Mouse (Mus musculus) intestine, postnatal 0 days (tissue): Measurements from ENCODE around the gene Tlx1. TPM values are rescaled to one million over a fixed set of nuclear protein-coding genes. Genes with fewer than 3 reads are reported as not detected.

Experiments used
- ATAC-seq: fragments of 200-750 bp; cut with Nextera tagmentation; 2 replicates; pipeline ENCODE4 v1.8.0; 2017; ENCODE audit warnings: mild to moderate bottlenecking, moderate TSS enrichment, moderate library complexity
- H3K27ac ChIP-seq: fragments of 300-500 bp; sonication (generic); 2 replicates; pipeline ENCODE4 v1.5.1; 2014; ENCODE audit warnings: mild to moderate bottlenecking, low read depth, low read length, moderate library complexity
- H3K27me3 ChIP-seq: fragments of 300-500 bp; sonication (generic); replicated peaks from 2 replicates; pipeline ENCODE4 v1.6.1; 2014; ENCODE audit warnings: low read length, mixed read lengths; ENCODE audit not compliant: control insufficient read depth, insufficient read depth
- H3K36me3 ChIP-seq: fragments of 300-500 bp; sonication (generic); 2 replicates; pipeline ENCODE4 v1.6.1; 2014; ENCODE audit warnings: mild to moderate bottlenecking, moderate library complexity; ENCODE audit not compliant: control insufficient read depth, insufficient read depth
- H3K4me1 ChIP-seq: fragments of 300-500 bp; sonication (generic); replicated peaks from 2 replicates; pipeline ENCODE4 v1.6.1; 2014; ENCODE audit warnings: antibody characterized with exemption, low read length, mixed read lengths; ENCODE audit not compliant: control insufficient read depth, insufficient read depth
- H3K4me2 ChIP-seq: fragments of 300-500 bp; sonication (generic); replicated peaks from 2 replicates; pipeline ENCODE4 v1.6.1; 2014; ENCODE audit warnings: low read depth, mild to moderate bottlenecking, moderate library complexity
- H3K4me3 ChIP-seq: fragments of 300-500 bp; sonication (generic); 2 replicates; pipeline ENCODE4 v1.5.1; 2014; ENCODE audit warnings: low read depth, low read length
- H3K9ac ChIP-seq: fragments of 300-500 bp; sonication (generic); 2 replicates; pipeline ENCODE4 v1.6.1; 2014; ENCODE audit warnings: mild to moderate bottlenecking, low read depth, low read length
- H3K9me3 ChIP-seq: fragments of 300-500 bp; sonication (generic); 2 replicates; pipeline ENCODE4 v1.6.1; 2016; ENCODE audit warnings: mixed run types; ENCODE audit not compliant: control insufficient read depth
- CTCF ChIP-seq: sonication (generic); IDR thresholded peaks from 2 replicates; pipeline ENCODE4 v1.5.1; 2016; ENCODE audit warnings: low read depth, mild to moderate bottlenecking, control low read depth, antibody characterized with exemption, moderate library complexity
- WGBS: fragments of 180-500 bp; shearing (Covaris S2); extraction: QIAGEN DNeasy Blood & Tissue Kit; methylation state at CpG from one replicate; pipeline ENCODE4 v1.1.7; 2014; 5-methylcytosine and 5-hydroxymethylcytosine counted together
- polyA plus RNA-seq: library from polyadenylated mRNA; unstranded; fragments of >200 nt; fragmentation: Nextera tagmentation; extraction: Ambion mirVana; gene quantifications from 2 replicates; pipeline ENCODE4 v1.2.1, GENCODE M21; 2015

Gene Tlx1
- polyA plus RNA-seq, 1 experiment from 2014 or later, result not detected

GRCm38 (mm10) chr19:45114772-45115171 is 35.7 kb upstream of the Tlx1 start:
- Histone ChIP-seq H3K4me2 (no peak overlapping the region), H3K27me3 (peaks cover 6% of the 10 kb centered on the region; the same call in 1 of the 2 replicates), H3K9me3 (no peaks in the 10 kb centered on the region), H3K36me3 (no peaks in the 10 kb centered on the region), H3K27ac (no peak overlapping the region), H3K9ac (no peak overlapping the region), H3K4me3 (no peak overlapping the region), H3K4me1 (no peaks in the 10 kb centered on the region)
- 54% methylated on average over 3 of the region's 3 CpGs for WGBS
- TF ChIP-seq CTCF, result no peak
- ATAC-seq, result no peak

GRCm38 (mm10) chr19:45116798-45117197 is 33.7 kb upstream of the Tlx1 start:
- 65% methylated on average over 1 of the region's 1 CpGs for WGBS
- H3K4me1 ChIP-seq, result no peaks in the 10 kb centered on the region
- H3K9ac ChIP-seq, result no peak overlapping the region
- no peak for ATAC-seq
- H3K27ac ChIP-seq, result no peak overlapping the region
- H3K36me3 ChIP-seq, result no peaks in the 10 kb centered on the region
- H3K4me2 ChIP-seq, result no peak overlapping the region
- peaks cover 7% of the 10 kb centered on the region; the same call in 1 of the 2 replicates for H3K27me3 ChIP-seq
- peak; percentile 75 for TF ChIP-seq CTCF
- H3K4me3 ChIP-seq, result no peak overlapping the region
- no peaks in the 10 kb centered on the region for H3K9me3 ChIP-seq

GRCm38 (mm10) chr19:45131966-45132628 is 18.4 kb upstream of the Tlx1 start:
- Histone ChIP-seq H3K4me3 (no peak overlapping the region), H3K27me3 (peaks cover 47% of the 10 kb centered on the region), H3K27ac (no peak overlapping the region), H3K9ac (no peak overlapping the region), H3K4me1 (no peaks in the 10 kb centered on the region), H3K9me3 (no peaks in the 10 kb centered on the region), H3K4me2 (peak overlapping the region; percentile 27; the same call in 1 of the 2 replicates), H3K36me3 (no peaks in the 10 kb centered on the region)
- TF ChIP-seq CTCF, result no peak
- ATAC-seq, result no peak
- 14% methylated on average over 14 of the region's 14 CpGs for WGBS

GRCm38 (mm10) chr19:45142531-45142930 is 7.9 kb upstream of the Tlx1 start:
- Histone ChIP-seq H3K4me1 (no peaks in the 10 kb centered on the region), H3K9me3 (no peaks in the 10 kb centered on the region), H3K4me3 (no peak overlapping the region), H3K36me3 (no peaks in the 10 kb centered on the region), H3K4me2 (no peak overlapping the region), H3K27me3 (peaks cover 91% of the 10 kb centered on the region), H3K27ac (no peak overlapping the region), H3K9ac (no peak overlapping the region)
- TF ChIP-seq CTCF, result no peak
- ATAC-seq, result no peak
- WGBS, result 8% methylated on average over 3 of the region's 3 CpGs

GRCm38 (mm10) chr19:45143214-45143895 is 7.1 kb upstream of the Tlx1 start:
- WGBS, result 2% methylated on average over 46 of the region's 46 CpGs
- H3K9me3 ChIP-seq, result no peaks in the 10 kb centered on the region
- peaks cover 96% of the 10 kb centered on the region for H3K27me3 ChIP-seq
- peak overlapping the region; percentile 7; the same call in 1 of the 2 replicates for H3K4me3 ChIP-seq
- no peaks in the 10 kb centered on the region for H3K36me3 ChIP-seq
- no peak overlapping the region for H3K9ac ChIP-seq
- no peak overlapping the region for H3K27ac ChIP-seq
- no peak for TF ChIP-seq CTCF
- ATAC-seq, result no peak
- H3K4me2 ChIP-seq, result no peak overlapping the region
- no peaks in the 10 kb centered on the region for H3K4me1 ChIP-seq

GRCm38 (mm10) chr19:45147071-45147470 is 3.4 kb upstream of the Tlx1 start:
- Histone ChIP-seq H3K27ac (no peak overlapping the region), H3K36me3 (no peaks in the 10 kb centered on the region), H3K4me3 (no peak overlapping the region), H3K27me3 (peaks cover 92% of the 10 kb centered on the region), H3K4me1 (no peaks in the 10 kb centered on the region), H3K9ac (no peak overlapping the region), H3K4me2 (no peak overlapping the region), H3K9me3 (no peaks in the 10 kb centered on the region)
- no peak for ATAC-seq
- TF ChIP-seq CTCF, result no peak
- 4% methylated on average over 4 of the region's 4 CpGs for WGBS
